Mouse (Mus musculus) small intestine, adult 2 months (tissue): ENCODE results near the gene B630019K06Rik. TPM values are rescaled to one million over a fixed set of nuclear protein-coding genes. Genes with fewer than 3 reads are reported as not detected.
A peak's percentile ranks its signal among the peaks of the same experiment; 100 is the strongest.
"Not testable (repeated sequence)": the region's sequence is repeated elsewhere in the genome, so short reads cannot be mapped to it uniquely, and the experiment has no call there.

ENCODE experiments used
- H3K27ac ChIP-seq: fragments of 200-500 bp; 2 replicates; pipeline ENCODE4 v1.5.1; 2012; ENCODE audit warnings: low read depth, low read length, control low read depth, inconsistent platforms; ENCODE audit not compliant: insufficient read depth
- H3K27me3 ChIP-seq: fragments of 200-500 bp; 2 replicates; pipeline ENCODE4 v1.6.1; 2012; ENCODE audit warnings: mild to moderate bottlenecking, moderate library complexity, low read length, inconsistent platforms; ENCODE audit not compliant: control insufficient read depth, insufficient read depth
- H3K36me3 ChIP-seq: fragments of 200-500 bp; 2 replicates; pipeline ENCODE4 v1.6.1; 2012; ENCODE audit warnings: mild to moderate bottlenecking, low read length, control low read depth, inconsistent platforms; ENCODE audit not compliant: control insufficient read depth, insufficient read depth
- H3K4me1 ChIP-seq: fragments of 200-500 bp; 2 replicates; pipeline ENCODE4 v1.6.1; 2012; ENCODE audit warnings: low read length, inconsistent platforms, mixed read lengths; ENCODE audit not compliant: control insufficient read depth, insufficient read depth, insufficient read length
- H3K4me3 ChIP-seq: fragments of 200-500 bp; 2 replicates; pipeline ENCODE4 v1.5.1; 2012; ENCODE audit warnings: low read depth, mild to moderate bottlenecking, control low read depth, inconsistent platforms, low read length, moderate library complexity
- CTCF ChIP-seq: fragments of 200-500 bp; IDR thresholded peaks from 2 replicates; pipeline ENCODE4 v1.5.1; 2012; ENCODE audit warnings: low read depth, mild to moderate bottlenecking, control low read depth, inconsistent platforms, low read length, moderate library complexity, mixed read lengths; ENCODE audit not compliant: insufficient replicate concordance, insufficient read length; ENCODE audit errors: extremely low read depth
- POLR2A ChIP-seq: fragments of 200-500 bp; IDR thresholded peaks from 2 replicates; pipeline ENCODE4 v1.6.1; 2012; ENCODE audit warnings: low read depth, mild to moderate bottlenecking, control low read depth, inconsistent platforms, low read length, moderate library complexity
- WGBS: fragments of 180-500 bp; shearing (Covaris S2); methylation state at CpG from one replicate; pipeline ENCODE4 v1.1.7; 2018; 5-methylcytosine and 5-hydroxymethylcytosine counted together
- polyA plus RNA-seq: library from polyadenylated mRNA; depleted of rRNA; stranded (reverse); fragments of >200 nt; gene quantifications from 2 replicates; pipeline ENCODE4 v1.2.3, GENCODE M21; 2012; rRNA removed

The B630019K06Rik gene
- polyA plus RNA-seq, result 0.91 and 1.4 TPM in 2 replicates

GRCm38 (mm10) chrX:8892343-8893155 is at the start of gene B630019K06Rik:
Gene B630019K06Rik (plus strand): TSS chrX:8892382.
- 14% methylated on average over 77 of the region's 95 CpGs for WGBS
- TF ChIP-seq CTCF, result no peak
- 0 out of 2 replicates have a peak, but pooled peaks have one; percentile 22 for TF ChIP-seq POLR2A
- Histone ChIP-seq H3K4me1 (peaks cover 3% of the 10 kb centered on the region; the same call in 1 of the 2 replicates), H3K4me3 (peak within 1 kb of the TSS; percentile 90), H3K27me3 (no peaks in the 10 kb centered on the region), H3K36me3 (no peaks in the 10 kb centered on the region), H3K27ac (no peak within 1 kb of the TSS; the same call in 1 of the 2 replicates)

- Histone ChIP-seq H3K4me1 (no peaks in the 10 kb centered on the region), H3K27me3 (no peaks in the 10 kb centered on the region), H3K27ac (no peak within 1 kb of the TSS), H3K4me3 (no peak within 1 kb of the TSS), H3K36me3 (no peaks in the 10 kb centered on the region)
- 59% methylated on average over 1 of the region's 1 CpGs for WGBS
- TF ChIP-seq CTCF, result no peak
- TF ChIP-seq POLR2A, result no peak
Observed at GRCm38 (mm10) chrX:8843694-8844093, 48.5 kb upstream of the B630019K06Rik start, which contains the start of gene Gm6592. Gene Gm6592 (plus strand): TSS chrX:8843994.

GRCm38 (mm10) chrX:8852486-8852885 is 39.7 kb upstream of the B630019K06Rik start:
- Histone ChIP-seq H3K27me3 (no peaks in the 10 kb centered on the region), H3K36me3 (no peaks in the 10 kb centered on the region), H3K4me3 (no peak overlapping the region), H3K4me1 (no peaks in the 10 kb centered on the region), H3K27ac (no peak overlapping the region)
- WGBS, result 91% methylated on average over 10 of the region's 10 CpGs
- TF ChIP-seq CTCF (no peak), POLR2A (no peak)

- H3K27ac ChIP-seq, H3K27me3 ChIP-seq, H3K36me3 ChIP-seq, H3K4me1 ChIP-seq, H3K4me3 ChIP-seq: not testable (repeated sequence)
- 6% methylated on average over 3 of the region's 3 CpGs for WGBS
- peak; percentile 7; the same call in 1 of the 2 replicates for TF ChIP-seq CTCF
Observed at GRCm38 (mm10) chrX:8864331-8864730, 27.9 kb upstream of the B630019K06Rik start.

- not testable (repeated sequence) for H3K4me1 ChIP-seq, H3K36me3 ChIP-seq, H3K27me3 ChIP-seq, H3K4me3 ChIP-seq, H3K27ac ChIP-seq
- WGBS, result 93% methylated on average over 3 of the region's 4 CpGs
Observed at GRCm38 (mm10) chrX:8873953-8874352, 18.2 kb upstream of the B630019K06Rik start, which contains the start of gene Gm5751. Gene Gm5751 (plus strand): TSS chrX:8874253.

- no peak overlapping the region for H3K4me3 ChIP-seq
- no peaks in the 10 kb centered on the region for H3K4me1 ChIP-seq
- H3K27ac ChIP-seq, result no peak overlapping the region
- no peaks in the 10 kb centered on the region for H3K27me3 ChIP-seq
- WGBS, result 83% methylated on average over 4 of the region's 4 CpGs
- TF ChIP-seq POLR2A, result no peak
- no peak for TF ChIP-seq CTCF
- no peaks in the 10 kb centered on the region for H3K36me3 ChIP-seq
Observed at GRCm38 (mm10) chrX:8884336-8884735, 7.8 kb upstream of the B630019K06Rik start.

- peak overlapping the region; percentile 90 for H3K4me3 ChIP-seq
- no peak overlapping the region for H3K27ac ChIP-seq
- no peaks in the 10 kb centered on the region for H3K36me3 ChIP-seq
- TF ChIP-seq CTCF (no peak), POLR2A (no peak)
- whole genome bisulfite sequencing, result 41% methylated on average over 3 of the region's 9 CpGs
- no peaks in the 10 kb centered on the region for H3K27me3 ChIP-seq
- H3K4me1 ChIP-seq, result peaks cover 3% of the 10 kb centered on the region; the same call in 1 of the 2 replicates
Observed at GRCm38 (mm10) chrX:8891975-8892342, 223 bp upstream of the B630019K06Rik start.
